Mouse (Mus musculus): ENCODE measurements around the gene Morf4l1. TPM values are rescaled to one million over a fixed set of nuclear protein-coding genes. Genes with fewer than 3 reads are reported as not detected.

Gene Morf4l1
- total RNA-seq, 2 experiments from 2014 or later, result 217 to 288 TPM

Other genes starting within 250 kb of the Morf4l1 start
- not detected in 2 replicates for gene Rasgrf1, start 204.9 kb downstream of the Morf4l1 start, total RNA-seq (2014; fragmentation: Nextera tagmentation)
- not detected in 2 replicates for gene Rasgrf1, start 204.9 kb downstream of the Morf4l1 start, total RNA-seq (2017)
- gene Ctsh, start 60.6 kb downstream of the Morf4l1 start, total RNA-seq (2014; fragmentation: Nextera tagmentation), result 0.79 and 3.5 TPM in 2 replicates
- 1.6 and 2.3 TPM in 2 replicates for gene Ctsh, start 60.6 kb downstream of the Morf4l1 start, total RNA-seq (2017)
- not detected in 2 replicates for gene Adamts7, start 48.3 kb upstream of the Morf4l1 start, total RNA-seq (2014; fragmentation: Nextera tagmentation)
- gene Adamts7, start 48.3 kb upstream of the Morf4l1 start, total RNA-seq (2017), result not detected in 2 replicates
- 53.8 and 66.1 TPM in 2 replicates for gene Tbc1d2b, start 156.0 kb upstream of the Morf4l1 start, total RNA-seq (2014; fragmentation: Nextera tagmentation)
- gene Tbc1d2b, start 156.0 kb upstream of the Morf4l1 start, total RNA-seq (2017), result 31.2 and 33.1 TPM in 2 replicates

Data from megakaryocyte-erythroid progenitor cell, adult 5-6 weeks (primary cell).